Mouse (Mus musculus) CH12F3 (cell line): ENCODE data around the gene Wdr41.

Experiments used
- in situ Hi-C: fragments of 300-500 bp; cut with MboI; formaldehyde crosslinking; loops from 2 replicates; pipeline ENCODE4 v1.14.3; 2020; ENCODE audit warnings: low sequenced_read_pairs

Gene Wdr41

DNA sequence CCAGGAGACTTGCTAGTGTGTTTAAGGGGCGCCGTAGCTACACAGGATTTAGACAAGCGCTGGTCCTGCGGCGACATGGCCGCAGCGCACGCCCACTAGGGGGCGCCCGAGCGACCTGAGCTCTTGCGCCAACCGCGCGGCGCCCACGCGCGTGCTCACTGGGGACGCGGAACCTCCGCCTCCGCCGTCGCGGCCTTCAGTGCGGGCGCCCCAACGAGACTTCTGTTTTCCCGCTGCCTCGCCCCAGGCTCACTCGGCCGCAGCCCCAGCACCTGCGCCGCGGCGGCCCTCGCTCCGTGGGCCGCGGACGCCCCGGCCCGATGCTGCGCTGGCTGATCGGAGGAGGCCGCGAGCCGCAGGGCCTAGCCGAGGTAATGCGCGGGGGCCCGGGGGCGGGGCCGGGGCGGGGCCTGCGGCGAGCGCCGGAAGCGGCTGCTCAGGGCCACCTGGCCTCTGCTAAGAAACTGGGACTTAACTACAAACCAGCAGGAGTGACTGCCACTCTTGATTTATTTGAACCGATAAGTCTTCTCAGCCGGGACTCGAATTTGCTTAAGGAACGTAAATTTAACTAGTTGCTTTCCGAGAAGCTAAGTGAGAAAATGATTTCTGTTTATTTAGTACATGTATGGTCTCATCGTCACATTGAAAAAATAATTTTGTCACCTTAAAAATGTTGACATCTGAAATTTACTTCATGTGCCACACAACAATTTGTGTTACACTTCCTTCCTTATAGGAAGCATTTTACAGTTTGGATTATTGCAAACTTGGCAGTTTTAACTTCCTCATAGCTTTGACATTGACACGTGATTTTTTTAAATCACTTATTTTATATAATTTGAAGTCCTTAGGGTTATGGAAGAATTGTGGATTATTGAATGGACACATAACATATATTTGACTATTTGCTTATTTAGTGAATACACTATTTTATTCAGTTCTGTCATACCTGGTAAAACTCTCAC lies at the start of gene Wdr41:
Wdr41 (plus strand) TSS at position 126 of the 968 bp plus-strand sequence.
- in situ Hi-C loops: no loop called here

DNA sequence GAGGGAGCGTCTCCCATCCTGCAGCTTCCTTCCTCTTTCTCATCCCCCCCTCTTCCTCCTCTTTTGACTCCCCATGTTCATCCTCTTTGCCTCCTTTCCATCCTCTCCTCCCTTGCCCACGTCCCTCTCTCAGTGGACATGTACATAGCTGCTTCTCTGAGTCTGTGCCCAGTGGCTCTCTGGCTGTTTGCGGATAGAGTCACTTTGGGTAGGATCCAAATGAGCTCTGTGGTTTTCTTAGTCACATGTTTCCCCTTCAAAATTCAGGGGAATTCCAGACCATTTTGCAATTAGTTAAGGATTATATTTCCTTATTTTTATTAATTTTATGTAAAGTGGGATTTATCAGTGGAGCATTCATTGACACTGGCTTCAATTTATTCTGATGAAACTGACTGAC lies 48.1 kb upstream of the Wdr41 start:
- in situ Hi-C loops: loop anchor here (25.0 kb wide), 1 partner anchor 491 kb away; no protein-coding TSS in a partner anchor

DNA sequence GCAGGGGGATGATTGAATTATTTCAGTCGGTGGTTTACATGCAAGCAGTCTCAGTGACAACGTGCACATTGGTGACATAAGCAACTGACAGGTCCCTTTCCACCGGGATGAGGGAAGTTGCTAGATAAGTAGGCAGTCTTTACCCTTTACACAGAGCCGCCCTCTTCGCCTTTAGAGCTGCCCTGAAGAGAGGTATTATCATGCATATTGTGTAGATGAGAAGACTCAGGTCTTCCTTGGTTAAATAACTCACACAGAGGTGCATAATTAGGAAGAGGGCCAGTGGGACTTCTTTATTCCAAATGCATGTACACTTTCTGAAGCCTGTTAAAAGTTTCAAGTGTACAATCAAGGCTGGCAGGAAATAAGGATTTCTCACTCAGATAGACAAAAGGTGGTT lies 37.7 kb upstream of the Wdr41 start:
- in situ Hi-C loops: loop anchor here (25.0 kb wide), 1 partner anchor 501 kb away; no protein-coding TSS in a partner anchor

DNA sequence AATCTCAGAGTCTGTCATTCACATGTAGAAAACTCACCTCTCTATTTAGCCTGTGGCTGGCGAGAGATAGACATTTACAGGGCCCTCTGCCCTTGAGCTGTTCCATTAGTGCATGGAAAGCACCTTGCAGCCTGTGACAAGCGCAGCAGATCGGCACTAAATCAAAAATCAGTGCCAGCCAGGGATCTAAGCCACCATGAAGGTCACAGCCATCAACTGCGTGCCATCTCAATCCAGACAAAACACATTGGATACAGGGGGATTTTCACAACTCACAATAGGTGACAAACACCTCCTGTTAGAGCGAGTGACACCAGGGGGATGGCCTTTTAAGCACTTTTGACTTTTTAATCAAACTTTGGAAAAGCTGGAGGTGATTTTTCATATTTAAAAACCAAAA lies 36.0 kb upstream of the Wdr41 start:
- in situ Hi-C loops: loop anchor here (25.0 kb wide), 1 partner anchor 503 kb away; no protein-coding TSS in a partner anchor

DNA sequence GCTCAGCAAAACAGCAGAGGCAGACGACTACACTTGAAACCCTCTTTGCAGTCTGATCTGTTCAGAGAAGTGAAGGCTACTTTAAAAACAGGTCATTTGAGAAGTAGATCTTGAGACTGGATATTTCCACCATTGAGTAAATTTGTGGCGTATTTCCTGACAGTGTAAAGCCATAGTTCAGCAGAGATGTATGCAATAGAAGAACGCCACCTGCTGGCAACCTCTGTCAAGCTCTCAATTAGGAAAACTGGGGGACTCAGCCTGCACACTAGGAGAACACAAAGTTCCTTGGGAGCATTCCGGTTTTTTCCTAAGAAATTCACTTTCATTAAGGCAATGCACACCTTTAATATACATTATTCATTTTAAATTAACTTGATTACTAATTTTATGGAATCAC lies 34.9 kb upstream of the Wdr41 start:
- in situ Hi-C loops: loop anchor here (25.0 kb wide), 1 partner anchor 504 kb away; no protein-coding TSS in a partner anchor

DNA sequence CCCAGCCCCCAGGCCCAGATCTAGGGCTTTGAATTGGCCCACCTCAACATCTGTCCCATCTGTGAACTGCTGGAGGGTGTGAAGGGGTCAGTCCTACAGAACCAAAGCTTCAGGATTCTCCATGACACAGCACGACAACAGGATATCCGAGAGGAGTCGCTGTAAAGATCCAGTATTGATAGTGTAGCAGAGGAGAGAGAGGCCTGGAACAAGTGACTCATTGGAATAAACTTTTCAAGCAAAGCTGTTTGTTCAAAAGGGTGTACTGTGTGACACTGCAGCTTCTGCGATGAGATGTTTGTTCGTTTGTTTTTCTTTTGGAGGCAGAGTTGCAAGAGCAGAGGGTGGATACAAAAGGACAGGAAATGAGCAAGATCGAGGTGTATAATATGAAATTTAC lies 20.2 kb upstream of the Wdr41 start:
- in situ Hi-C loops: no loop called here

DNA sequence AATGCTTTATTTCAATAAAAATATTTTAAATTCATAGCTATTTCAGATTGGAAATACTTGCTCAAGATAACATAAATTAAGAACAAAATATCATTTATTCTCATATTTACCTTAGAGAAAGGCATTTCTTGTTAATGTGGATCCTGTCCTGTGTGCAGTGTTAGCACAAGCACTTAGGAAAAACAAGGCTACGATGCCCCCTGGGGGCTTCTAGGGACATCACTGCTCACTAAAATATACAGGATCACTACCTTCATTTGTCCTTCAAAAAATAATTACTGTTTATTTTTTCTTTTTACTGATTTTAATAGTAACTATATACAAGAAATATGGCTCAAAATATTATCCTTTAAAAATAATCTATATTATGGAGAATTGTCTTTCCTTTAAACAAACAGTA lies 18.2 kb upstream of the Wdr41 start:
- in situ Hi-C loops: no loop called here

DNA sequence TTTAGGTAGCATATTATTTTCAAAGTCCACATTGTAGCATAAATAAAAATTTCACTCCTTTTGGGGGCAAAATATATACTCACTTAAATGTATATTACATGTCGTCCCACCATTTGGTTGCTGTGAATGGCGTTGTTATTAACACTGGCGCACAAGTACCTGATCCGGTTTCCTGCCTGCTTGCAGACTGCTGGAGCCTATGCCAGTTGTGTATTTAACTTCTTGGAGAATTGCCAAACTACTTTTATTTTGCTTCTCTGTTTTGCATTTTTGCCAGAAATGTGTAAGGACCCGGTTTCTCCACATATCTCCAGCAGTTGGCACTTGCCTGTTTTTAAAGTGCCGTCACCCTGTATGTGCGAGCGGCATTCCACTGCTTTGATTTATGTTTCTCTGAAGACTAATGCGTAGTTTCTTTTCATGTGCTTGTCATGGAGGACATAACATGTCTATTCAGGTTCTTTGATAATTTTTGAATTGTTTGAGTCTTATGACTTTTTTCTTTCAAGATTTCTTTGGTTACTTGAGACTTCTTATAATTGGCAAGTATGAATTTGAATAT lies 6.1 kb upstream of the Wdr41 start:
- in situ Hi-C loops: no loop called here

DNA sequence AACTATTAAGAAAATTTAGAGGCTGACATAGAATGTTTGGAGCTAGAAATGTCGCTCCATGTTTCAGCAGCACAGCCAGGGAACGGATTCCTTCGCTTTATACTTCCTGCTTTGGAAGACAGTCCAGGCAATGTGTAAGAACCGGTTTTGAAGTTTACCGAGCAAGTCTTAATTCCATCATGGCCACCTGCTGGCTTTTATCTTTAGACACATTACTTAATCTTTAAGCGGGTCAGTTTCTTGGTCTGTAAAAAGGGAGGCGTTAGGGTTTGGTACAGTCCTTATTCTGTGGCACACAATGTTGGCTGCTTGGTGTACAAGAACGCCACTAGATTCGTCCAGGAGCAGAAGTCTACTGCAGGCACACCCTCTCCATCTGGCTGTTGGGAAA lies 321 bp upstream of the Wdr41 start:
- in situ Hi-C loops: no loop called here

DNA sequence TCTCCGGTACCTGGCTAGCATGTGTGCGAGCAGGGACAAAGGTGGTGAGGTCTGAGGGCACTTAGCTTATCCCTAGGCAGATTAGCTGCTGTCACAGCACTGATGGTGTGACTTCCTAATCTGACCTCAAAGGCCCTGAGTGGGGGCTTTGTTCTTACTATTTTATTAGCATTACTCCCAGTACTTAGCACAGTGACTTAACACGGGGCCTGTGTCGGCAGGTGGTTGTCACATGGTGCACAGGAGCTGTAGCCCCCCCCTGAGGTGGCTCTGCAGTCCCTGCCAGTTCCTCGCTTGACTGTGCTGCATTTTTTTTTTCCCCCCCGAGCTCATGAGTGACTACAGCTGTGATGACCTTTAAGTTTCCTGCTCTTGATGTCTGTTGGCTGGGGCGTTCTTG lies 2.9 kb downstream of the Wdr41 start:
- in situ Hi-C loops: no loop called here

DNA sequence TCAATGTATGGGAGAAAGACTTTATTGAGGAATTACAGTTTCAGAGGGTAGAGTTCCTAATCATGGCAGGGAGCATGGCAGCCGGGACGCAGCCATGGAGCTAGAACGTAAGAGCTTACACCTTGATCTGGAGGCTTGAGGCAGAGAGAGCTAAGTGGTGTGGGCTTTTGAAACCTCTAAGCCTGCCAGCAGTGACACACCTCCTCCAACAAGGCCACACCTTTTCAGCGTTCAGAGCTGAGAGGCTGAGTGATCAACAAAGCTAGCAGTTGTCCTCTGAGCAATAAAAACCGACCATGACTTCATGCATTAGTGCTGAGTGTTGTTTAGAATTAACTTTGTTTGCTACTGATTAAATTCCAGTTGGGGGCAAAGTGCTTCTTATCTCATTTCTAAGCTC lies 14.4 kb downstream of the Wdr41 start:
- in situ Hi-C loops: no loop called here

DNA sequence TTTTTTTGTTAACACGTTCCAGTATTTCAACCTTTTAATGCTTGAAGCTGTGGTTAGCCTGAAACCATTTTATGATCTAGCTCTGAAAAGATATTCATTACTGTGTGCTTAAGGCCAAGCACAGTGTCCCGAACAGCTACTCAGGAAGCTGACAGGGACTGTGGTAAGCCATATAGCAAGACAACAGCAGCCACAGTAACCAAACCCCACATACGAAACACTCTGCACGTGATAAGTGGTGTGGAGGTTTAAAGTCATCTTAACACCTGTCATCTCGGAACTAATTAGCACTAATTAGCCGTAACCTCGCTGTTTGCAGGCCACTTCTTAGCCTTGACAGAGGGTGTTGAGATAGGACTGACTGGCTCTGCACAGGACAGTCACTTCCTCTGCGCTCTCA lies 31.1 kb downstream of the Wdr41 start:
- in situ Hi-C loops: no loop called here

DNA sequence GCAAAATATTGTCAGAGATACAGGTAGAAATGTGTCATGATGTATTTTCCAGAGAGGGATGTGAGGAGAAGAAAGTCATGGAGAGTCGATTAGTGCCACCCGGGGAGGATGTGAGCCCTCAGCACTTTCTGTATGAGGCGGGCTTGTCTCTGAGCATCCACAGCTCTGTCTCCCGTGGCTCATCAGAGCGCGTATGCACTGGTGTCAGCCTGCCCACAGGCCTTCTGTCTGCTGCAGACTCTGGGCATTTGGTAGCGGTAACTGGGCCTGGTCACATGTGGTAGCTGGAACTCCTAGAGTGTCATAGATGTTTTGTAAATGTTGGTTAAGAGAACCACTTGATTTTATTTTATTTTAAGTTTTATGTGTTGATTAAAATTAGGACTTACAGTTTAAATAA lies 33.1 kb downstream of the Wdr41 start:
- in situ Hi-C loops: no loop called here

DNA sequence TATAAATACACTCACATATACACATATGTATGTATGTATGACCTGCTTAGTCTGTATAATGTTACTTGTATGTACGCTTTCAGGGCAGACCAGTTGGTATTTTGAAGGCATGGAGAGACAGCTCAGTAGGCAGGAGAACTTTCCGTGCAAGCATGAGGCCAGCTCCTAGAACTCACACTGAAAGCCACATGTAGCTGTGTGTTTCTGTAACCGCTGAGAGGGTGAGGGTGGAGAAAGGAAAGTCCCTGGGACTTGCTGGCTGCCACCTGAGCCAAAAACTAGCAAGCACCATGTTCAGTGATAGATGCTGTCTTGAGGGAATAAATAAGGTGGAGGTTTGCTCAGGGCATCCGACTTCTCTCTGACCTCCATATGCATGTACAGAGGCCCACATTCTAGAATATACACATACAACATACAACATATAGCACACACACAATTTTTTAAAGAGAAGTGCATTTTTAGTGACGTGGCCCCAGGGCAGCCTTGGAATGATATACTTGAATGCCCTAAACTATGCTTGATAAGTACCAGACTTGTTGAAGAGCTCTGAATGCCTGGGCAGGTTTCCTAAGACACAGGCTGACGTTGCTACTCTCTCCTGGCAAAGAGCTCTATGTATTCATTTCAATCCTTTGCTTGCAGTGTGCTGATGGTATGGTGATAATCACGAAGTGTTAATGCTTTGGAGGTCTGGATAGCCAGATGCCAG lies 35.6 kb downstream of the Wdr41 start:
- in situ Hi-C loops: no loop called here

DNA sequence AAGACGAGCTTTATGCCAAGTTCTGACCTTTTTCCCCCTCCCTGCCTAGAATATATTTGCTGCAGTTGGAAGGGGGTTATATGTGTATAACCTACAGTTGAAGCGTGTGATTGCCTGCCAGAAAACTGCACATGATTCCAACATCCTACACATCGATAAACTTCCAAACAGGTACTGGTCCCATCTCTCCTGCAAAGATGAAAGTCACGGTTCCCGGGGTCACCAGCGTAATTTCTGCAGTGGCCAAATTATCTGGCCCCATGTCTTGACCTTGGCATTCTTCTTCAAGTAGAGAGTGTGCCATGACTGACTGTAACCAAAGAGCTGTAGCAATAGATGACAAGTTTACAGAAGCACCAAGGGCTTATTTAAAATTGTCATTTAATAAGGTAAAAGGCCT lies 41.1 kb downstream of the Wdr41 start:
- in situ Hi-C loops: no loop called here

DNA sequence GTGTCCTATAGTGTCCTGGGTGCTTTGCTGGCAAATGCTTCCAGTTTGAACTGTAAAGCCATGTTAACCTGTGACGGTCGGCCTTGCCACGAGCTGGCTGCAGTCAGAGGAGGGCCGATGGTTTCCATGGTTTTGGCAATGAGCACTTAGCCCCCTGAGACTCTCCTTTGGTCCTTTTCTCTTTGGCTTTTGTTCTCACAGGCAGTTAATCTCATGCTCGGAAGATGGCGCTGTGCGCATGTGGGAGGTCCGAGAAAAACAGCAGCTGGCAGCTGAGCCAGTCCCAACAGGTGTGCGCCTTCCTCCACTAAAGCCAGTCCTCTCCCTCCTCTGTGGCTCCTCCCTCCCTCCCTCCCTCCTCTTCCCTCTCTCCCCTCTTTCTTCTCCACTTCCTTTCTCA lies 41.8 kb downstream of the Wdr41 start:
- in situ Hi-C loops: no loop called here

DNA sequence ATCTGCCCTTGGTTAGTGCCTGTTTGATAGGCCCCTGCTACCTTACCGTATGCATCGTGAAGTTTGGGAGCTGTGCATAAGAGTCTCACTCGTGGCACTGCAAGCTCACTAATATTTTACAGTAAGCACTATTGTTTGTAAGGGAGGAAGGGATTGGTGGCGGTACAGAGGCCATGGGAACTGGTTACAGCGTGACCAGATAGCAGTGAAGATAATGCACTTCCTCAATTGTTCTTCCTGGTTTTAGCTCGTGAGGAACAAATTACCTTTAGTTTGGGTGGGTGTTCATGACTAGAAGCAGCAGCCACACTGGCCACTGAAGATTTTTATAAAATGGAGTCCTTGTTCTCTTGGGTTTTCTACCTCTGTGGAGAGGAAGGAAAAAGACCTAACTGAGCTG lies 43.2 kb downstream of the Wdr41 start:
- in situ Hi-C loops: no loop called here

DNA sequence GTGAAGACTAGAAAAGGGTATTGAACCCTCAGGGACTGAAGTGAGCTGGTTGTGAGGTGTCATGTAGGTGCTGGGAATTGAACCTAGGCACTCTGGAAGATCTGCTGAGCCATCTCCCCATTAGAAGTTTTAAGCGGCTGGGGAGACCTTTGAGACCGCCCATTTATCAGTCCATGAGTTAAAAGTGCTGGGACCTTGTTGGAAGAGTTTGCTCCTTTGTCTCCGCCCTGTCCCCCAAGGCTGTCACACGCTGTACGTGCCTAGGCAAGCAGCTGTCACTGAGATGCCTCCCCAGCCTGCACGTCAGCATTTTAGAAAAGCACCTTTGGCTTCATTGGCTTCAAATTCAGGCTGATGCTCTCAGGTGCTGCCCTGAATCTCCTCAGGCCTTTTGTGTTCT lies 44.1 kb downstream of the Wdr41 start:
- in situ Hi-C loops: no loop called here

DNA sequence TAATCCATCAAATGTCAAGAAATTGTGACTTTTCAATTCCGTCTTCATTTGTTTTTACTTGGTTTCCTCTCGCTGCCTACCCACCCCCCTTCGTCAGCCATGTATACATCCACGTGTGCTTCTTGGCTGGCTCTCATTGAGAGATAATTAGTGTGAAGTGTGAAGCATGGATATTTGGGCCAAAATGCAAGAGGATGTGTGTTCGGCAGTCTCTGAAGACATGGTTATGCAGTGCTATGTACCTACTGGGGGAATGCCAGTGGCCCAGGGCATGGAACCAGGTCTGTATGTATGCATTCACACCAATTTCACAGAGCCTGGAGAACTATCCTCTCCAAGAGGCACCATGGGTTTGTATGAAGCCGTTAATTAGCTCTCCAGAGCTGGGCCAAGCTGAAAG lies 54.7 kb downstream of the Wdr41 start:
- in situ Hi-C loops: no loop called here

DNA sequence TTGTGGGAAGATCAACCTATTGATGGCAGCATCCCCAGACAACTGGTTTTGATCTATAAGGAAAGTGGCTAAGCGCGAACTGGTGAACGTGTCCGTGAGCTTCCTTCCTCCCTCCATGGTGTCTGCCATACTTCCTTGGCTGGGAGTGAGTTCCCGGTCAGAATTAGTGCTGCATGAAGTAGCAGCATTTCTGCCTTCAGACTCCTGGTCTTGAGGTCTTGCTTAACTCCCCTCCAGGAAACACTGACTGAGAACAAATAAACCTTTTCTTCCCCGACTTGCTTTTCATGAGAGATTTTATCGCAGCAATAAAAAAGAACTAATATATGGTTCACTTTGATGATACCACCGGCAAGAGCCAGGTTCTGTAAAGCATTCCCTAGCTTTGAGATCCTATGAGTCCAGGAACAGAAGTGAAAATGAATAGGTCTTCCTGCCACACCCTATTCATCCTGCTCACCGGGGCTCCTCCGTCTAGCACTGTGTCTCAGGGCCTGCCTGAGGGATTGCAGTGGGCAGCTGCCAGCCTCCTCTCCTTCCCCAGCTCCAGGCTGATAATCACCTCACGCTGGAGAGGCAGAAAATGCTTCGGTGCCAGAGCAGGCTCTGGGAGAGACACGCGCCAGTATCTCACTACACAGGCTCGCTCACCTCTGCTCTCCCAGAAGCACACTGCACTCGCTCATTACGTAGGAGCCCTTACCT lies 56.1 kb downstream of the Wdr41 start:
- in situ Hi-C loops: no loop called here

DNA sequence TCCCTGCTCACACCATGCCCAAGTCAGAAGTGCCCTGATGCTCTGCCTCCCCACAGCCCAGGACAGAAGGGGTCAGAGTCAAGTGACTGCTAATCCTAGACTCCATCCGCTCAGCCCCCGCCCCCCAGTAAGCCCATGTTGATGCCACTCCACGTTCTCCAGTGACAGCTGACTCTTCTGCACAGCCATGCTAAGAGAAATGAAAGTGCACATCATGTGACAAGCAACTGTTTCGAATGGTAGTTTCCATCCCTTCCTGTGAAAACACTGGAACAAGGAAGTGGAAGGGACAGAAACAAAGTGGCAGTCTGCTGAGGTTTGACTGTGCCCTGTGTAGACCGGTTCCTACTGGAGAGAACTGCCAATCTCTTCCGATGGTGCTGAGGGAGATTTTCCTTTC lies 56.8 kb downstream of the Wdr41 start:
- in situ Hi-C loops: no loop called here
